Mouse (Mus musculus) bone marrow, adult 2 months (tissue): ENCODE measurements around the gene Cxcl16. TPM values are rescaled to one million over a fixed set of nuclear protein-coding genes. Genes with fewer than 3 reads are reported as not detected.

Experiments
- H3K27ac ChIP-seq: fragments of 200-500 bp; 2 replicates; pipeline ENCODE4 v1.5.1; 2012; ENCODE audit warnings: low read depth, mild to moderate bottlenecking, control low read depth, inconsistent platforms, low read length; ENCODE audit not compliant: control insufficient read depth, poor library complexity, insufficient read depth
- H3K4me1 ChIP-seq: fragments of 200-500 bp; 2 replicates; pipeline ENCODE4 v1.6.1; 2011; ENCODE audit warnings: low read length; ENCODE audit not compliant: control insufficient read depth, insufficient read depth
- H3K4me3 ChIP-seq: fragments of 200-500 bp; replicated peaks from 2 replicates; pipeline ENCODE3; 2011; ENCODE audit warnings: mild to moderate bottlenecking, low read depth, low read length, control low read depth; ENCODE audit not compliant: control insufficient read depth
- CTCF ChIP-seq: fragments of 200-500 bp; IDR thresholded peaks from 2 replicates; pipeline ENCODE4 v1.5.1; 2011; ENCODE audit warnings: low read length, control low read depth; ENCODE audit not compliant: control insufficient read depth, insufficient read depth
- POLR2A ChIP-seq: fragments of 200-500 bp; IDR thresholded peaks from 2 replicates; pipeline ENCODE4 v1.6.1; 2011; ENCODE audit warnings: low read depth, mild to moderate bottlenecking, control low read depth, low read length, borderline replicate concordance; ENCODE audit not compliant: control insufficient read depth
- WGBS: fragments of 180-500 bp; shearing (Covaris S2); methylation state at CpG from one replicate; pipeline ENCODE4 v1.1.7; 2018; 5-methylcytosine and 5-hydroxymethylcytosine counted together
- polyA plus RNA-seq: library from polyadenylated mRNA; stranded (reverse); fragments of >200 nt; gene quantifications from 2 replicates; pipeline ENCODE4 v1.2.4, GENCODE M21; 2011; ENCODE audit warnings: low replicate concordance; ENCODE audit not compliant: missing spikeins, insufficient read depth, insufficient read length

Gene Cxcl16
- polyA plus RNA-seq: 0.59 and 3.2 TPM in 2 replicates

DNA sequence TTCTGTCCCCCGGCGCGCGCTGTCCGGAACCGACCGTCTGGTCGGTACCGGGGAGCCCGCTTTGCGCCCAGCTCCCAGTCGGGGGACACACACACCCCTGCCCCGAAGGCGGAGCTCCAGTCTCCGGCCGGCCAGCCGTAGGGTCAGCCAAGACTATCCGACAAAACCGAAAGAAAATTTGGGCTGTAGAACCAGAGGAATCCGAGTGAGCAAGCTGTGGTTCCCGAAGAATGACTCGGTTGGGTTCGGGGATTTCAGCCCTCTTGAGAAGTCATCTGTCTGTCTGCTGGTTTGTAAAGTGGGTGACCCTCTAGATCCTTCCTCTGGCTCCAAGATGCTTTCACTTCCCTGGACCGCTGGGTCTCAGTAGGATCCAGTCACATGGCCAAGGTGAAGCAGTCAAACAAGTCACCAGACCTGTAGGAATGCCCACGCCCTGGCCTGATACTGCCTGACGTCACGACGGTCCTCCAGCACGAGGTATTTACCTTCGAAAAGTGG lies at the start of gene Cxcl16:
Gene Cxcl16, minus strand, starts transcription at position 384 of the 501 bp plus-strand sequence.
- Histone ChIP-seq H3K4me1 (no peaks in the 10 kb centered on the region; the same call in 1 of the 2 replicates), H3K27ac (no peak within 1 kb of the TSS; the same call in 1 of the 2 replicates), H3K4me3 (peak within 1 kb of the TSS; percentile 14)
- WGBS: 6% methylated on average over 30 of the region's 30 CpGs
- TF ChIP-seq CTCF: no peak
- no peak for TF ChIP-seq POLR2A

DNA sequence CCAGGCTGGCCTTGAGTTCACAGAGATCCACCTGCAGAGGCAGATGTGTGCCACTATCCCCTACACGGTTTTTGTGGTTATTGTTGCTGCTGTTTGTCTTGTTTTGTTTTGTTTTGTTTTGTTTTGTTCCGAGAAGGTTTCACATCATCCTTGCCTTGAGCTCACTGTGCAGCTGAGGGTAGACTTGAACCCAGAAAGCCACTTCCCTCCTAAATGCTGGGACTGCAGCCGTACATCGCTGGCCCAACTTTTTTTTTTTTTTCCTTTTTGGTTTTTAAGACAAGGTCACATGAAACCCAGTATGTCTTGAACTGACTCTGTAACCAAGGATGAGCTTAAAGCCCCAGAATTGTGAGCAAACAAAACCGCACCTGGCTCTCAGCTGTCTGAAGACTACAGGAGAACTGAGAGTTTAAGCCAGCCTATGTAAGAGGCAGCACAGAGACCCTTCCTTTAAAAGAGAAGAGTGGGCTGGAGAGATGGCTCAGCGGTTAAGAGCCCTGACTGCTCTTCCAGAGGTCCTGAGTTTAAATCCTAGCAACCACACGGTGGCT lies 47.3 kb upstream of the Cxcl16 start:
- 73% methylated on average over 7 of the region's 7 CpGs for WGBS

DNA sequence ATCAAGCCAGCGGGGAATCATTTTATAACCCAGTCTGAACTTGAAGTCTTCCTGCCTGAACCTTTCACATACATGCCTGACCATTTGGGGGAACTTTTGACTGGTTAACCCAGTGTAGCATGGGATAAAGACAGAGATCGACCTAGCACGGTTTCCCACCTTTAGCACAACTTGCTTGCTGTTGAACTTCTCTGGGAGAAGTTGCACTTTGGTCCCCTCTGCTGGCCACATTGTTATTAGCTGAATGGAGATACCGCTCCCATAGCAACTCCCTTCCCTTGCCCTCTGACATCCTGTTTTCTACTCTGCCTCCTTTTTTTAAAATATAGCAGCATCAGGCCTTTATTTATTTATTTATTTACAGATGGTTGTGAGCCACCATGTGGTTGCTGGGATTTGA lies 46.6 kb upstream of the Cxcl16 start:
- no peak overlapping the region for H3K27ac ChIP-seq
- no peaks in the 10 kb centered on the region for H3K4me1 ChIP-seq
- WGBS: 22% methylated on average over 4 of the region's 4 CpGs
- H3K4me3 ChIP-seq: no peak overlapping the region
- TF ChIP-seq POLR2A: no peak
- peak; percentile 57 for TF ChIP-seq CTCF

More for the DNA sequence above, 47.3 kb upstream of the Cxcl16 start:
- TF ChIP-seq POLR2A: no peak
- no peak for TF ChIP-seq CTCF
- H3K4me1 ChIP-seq: no peaks in the 10 kb centered on the region
- H3K4me3 ChIP-seq: no peak overlapping the region
- H3K27ac ChIP-seq: no peak overlapping the region

DNA sequence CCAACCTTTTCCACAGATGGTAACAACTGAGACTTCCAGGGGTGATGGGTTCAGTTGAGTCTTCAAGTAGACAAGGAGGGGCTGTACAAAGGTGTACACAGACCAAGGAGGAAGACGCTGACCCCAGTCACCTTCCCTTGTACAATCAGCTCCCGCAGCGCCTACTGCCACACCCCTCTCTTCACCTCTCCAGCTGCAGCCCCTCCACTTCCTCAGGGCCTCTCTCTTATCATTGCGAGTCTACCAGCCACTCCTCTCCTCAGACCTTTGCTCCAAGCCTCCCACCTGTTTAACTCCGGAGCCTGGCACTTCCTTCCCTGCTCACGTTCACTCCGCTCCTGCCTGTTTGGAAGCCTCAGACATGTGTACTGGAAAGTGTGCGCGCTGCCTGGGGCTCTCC lies 45.2 kb upstream of the Cxcl16 start, which contains the start of gene Tm4sf5:
Gene Tm4sf5, plus strand, starts transcription at position 275 of the 400 bp plus-strand sequence.
- H3K4me3 ChIP-seq: no peak within 1 kb of the TSS
- H3K4me1 ChIP-seq: no peaks in the 10 kb centered on the region
- WGBS: 59% methylated on average over 9 of the region's 9 CpGs
- no peak for TF ChIP-seq POLR2A
- TF ChIP-seq CTCF: no peak
- H3K27ac ChIP-seq: no peak within 1 kb of the TSS

DNA sequence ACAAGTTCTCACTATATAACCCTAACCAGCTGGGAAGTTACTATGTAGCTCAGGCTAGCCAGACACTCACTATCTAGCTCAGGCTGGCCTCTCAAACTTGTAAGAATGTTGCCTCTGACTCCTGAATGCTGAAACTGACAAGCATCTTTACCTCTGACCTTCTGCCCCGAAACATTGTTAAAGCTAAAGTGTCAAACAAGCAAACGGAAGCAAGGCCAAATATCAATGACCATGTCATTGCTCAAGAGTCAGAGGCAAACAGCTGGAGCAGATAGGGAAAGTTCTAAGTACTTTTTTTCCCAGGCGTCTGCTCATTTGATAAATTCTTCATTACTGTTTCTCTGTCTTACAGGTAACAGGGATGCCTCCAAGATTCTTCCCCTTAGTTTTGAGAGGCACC lies 42.2 kb upstream of the Cxcl16 start:
- TF ChIP-seq POLR2A (no peak), CTCF (no peak)
- 72% methylated on average over 3 of the region's 3 CpGs for WGBS
- Histone ChIP-seq H3K4me1 (no peaks in the 10 kb centered on the region), H3K27ac (no peak overlapping the region), H3K4me3 (no peak overlapping the region)

DNA sequence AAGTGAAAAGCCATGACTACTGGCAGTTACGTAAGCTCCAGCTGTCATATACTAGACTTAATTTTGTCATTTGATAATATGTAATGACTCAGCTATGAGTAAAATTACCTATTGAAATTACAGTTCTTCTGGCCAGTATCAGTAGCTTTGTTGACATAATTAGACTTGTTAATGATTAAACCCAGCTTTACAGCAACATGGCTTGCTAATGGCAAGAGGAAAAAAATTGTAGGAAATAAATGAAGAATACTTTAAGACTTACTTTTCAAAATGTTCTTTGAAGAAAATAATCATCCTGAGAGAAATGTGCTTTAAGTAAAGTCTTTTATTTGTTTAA lies 40.7 kb upstream of the Cxcl16 start:
- no peak overlapping the region for H3K27ac ChIP-seq
- TF ChIP-seq POLR2A (no peak), CTCF (no peak)
- WGBS: 70% methylated on average over 1 of the region's 1 CpGs
- no peaks in the 10 kb centered on the region for H3K4me1 ChIP-seq
- no peak overlapping the region for H3K4me3 ChIP-seq

DNA sequence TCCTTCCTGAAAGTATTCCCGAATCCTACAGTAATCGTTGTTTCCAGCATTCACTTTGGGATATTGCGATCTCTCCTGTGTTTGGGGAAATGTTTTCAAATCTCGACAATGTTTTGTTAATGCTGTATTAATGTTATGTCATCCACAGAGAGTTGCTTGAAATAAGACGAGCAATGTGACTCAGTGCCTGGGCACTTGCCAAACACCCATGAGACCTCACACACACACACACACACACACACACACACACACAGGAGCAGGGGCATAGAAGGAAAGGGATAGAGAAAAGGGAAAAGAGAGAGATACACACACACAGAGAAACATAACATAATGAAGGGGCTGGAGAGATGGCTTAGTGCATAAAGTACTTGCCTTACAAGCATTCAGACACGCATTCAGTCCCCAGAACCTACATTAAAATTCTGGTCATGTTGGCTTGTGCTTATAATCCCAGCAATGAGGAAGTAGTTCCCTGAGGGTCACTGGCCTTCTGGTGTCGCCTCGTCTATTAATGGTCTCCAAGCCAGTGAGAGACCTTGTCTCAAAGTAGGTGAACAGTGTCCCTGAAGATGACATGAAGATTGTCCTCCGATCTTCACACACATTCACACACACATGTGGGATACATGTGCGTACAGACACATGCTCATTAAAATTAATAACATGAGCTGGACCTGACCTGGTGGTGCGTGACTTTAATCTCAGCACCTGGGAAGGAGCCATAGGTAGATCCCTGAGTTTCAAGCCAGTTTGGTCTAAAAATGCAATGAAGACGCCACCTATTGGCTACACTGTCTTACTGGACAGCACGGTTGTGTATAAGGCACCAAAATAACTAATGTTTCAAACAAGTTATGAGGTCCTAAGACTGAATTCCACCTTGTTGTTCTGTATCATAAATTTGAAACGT lies 40.0 kb upstream of the Cxcl16 start:
- no peak overlapping the region for H3K4me3 ChIP-seq
- no peaks in the 10 kb centered on the region for H3K4me1 ChIP-seq
- TF ChIP-seq CTCF (no peak), POLR2A (no peak)
- H3K27ac ChIP-seq: no peak overlapping the region
- WGBS: 59% methylated on average over 14 of the region's 14 CpGs

DNA sequence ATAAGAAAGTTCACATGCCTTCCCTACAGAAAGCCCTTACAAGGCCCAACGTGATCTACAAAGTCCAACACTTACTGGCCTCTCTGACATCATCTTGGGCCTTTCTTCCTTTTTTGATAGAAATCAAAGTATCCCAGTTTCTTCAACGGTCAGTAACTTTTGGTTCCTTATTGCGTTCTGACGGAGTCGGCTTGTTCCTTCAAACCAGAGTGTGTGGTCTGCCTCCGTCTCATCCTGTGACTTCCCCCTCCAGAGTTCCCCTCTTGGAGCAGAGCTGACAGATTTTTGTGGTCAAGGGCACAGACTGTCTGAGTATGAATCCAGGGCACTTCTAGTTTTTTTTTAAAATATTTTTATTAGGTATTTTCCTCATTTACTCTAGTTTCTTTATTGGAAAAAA lies 29.9 kb upstream of the Cxcl16 start:
- H3K4me1 ChIP-seq: no peaks in the 10 kb centered on the region
- TF ChIP-seq CTCF: no peak
- no peak for TF ChIP-seq POLR2A

More for the DNA sequence above, 29.9 kb upstream of the Cxcl16 start:
- Histone ChIP-seq H3K4me3 (no peak overlapping the region), H3K27ac (no peak overlapping the region)
- WGBS: 6% methylated on average over 6 of the region's 6 CpGs
